Mouse (Mus musculus): Measurements from ENCODE around the gene Rhou.

Rhou gene

DNA sequence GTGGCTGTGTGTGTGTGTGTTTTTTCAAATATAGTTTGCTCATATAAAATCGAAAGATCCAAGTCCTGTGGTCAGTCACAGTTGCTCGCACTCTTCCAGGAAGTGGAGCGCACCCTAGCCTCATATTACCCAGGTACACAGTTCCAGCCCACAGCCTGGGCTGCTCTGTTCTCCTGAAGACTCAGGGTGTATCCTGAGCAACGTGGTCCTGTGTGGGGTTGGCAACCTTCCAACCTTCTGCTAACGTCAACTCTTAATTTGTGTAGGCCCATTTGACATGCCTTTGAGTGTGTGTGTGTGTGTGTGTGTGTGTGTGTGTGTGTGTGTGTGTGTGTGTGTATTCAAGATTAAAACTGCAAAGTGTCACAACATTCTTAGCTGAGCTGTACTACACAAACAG lies 43.6 kb downstream of the Rhou start:
- DNase-seq, result no peak

GRCm38 (mm10) chr8:123700399-123701070 lies 46.8 kb downstream of the Rhou start:
- DNase-seq, result no peak

GRCm38 (mm10) chr8:123701952-123702587 lies 48.3 kb downstream of the Rhou start:
- DNase-seq, result no peak

GRCm38 (mm10) chr8:123705376-123705775 lies 51.6 kb downstream of the Rhou start:
- no peak for DNase-seq

DNA sequence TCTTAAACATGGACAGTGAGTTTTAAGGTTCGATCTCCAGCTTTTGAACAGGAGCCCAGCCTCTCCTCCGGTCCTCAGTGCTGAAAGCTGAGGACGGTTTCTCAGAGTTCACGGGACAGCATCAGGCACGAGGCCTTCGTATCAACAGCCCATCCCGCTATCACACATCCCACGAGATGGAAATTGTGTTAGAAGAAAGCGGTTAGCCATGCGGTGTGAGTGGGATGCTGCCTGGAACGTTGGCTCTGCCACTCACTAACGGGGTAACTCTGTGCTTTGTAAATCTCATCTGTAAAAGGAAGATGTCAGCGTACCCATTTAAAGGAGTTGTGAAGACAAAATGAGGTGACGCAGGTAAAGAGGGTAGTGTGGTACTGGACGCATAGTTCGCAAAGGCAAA lies 53.4 kb downstream of the Rhou start:
- no peak for DNase-seq

GRCm38 (mm10) chr8:123708729-123709128 lies 55.0 kb downstream of the Rhou start:
- no peak for DNase-seq

- no peak for DNase-seq
These were observed 56.6 kb downstream of the Rhou start for GRCm38 (mm10) chr8:123710335-123710734.
